Mouse (Mus musculus) kidney, adult 2 months (tissue): ENCODE measurements around the gene Lgals12. TPM values are rescaled to one million over a fixed set of nuclear protein-coding genes. Genes with fewer than 3 reads are reported as not detected.

Experiments used
- DNase-seq: peaks from one replicate; pipeline ENCODE4 v3.0.0; 2021
- H3K27ac ChIP-seq: fragments of 200-500 bp; 2 replicates; pipeline ENCODE4 v1.5.1; 2012; ENCODE audit warnings: low read depth, low read length, control low read depth, inconsistent platforms; ENCODE audit not compliant: insufficient read depth
- H3K27me3 ChIP-seq: fragments of 200-500 bp; replicated peaks from 2 replicates; pipeline ENCODE4 v1.6.1; 2012; ENCODE audit warnings: mild to moderate bottlenecking, moderate library complexity, low read length, inconsistent platforms; ENCODE audit not compliant: control insufficient read depth, insufficient read depth
- H3K36me3 ChIP-seq: fragments of 200-500 bp; 2 replicates; pipeline ENCODE4 v1.6.1; 2012; ENCODE audit warnings: mild to moderate bottlenecking, moderate library complexity, low read length, inconsistent platforms; ENCODE audit not compliant: control insufficient read depth, insufficient read depth
- H3K4me1 ChIP-seq: fragments of 200-500 bp; 2 replicates; pipeline ENCODE4 v1.6.1; 2011; ENCODE audit warnings: low read length; ENCODE audit not compliant: control insufficient read depth, insufficient read depth
- H3K4me3 ChIP-seq: fragments of 200-500 bp; 2 replicates; pipeline ENCODE4 v1.5.1; 2011; ENCODE audit warnings: mild to moderate bottlenecking, low read depth, low read length, control low read depth; ENCODE audit not compliant: insufficient read depth
- CTCF ChIP-seq: fragments of 200-500 bp; conservative IDR thresholded peaks from 2 replicates; pipeline ENCODE4 v1.5.1; 2011; ENCODE audit warnings: low read depth, mild to moderate bottlenecking, control low read depth, low read length, moderate library complexity, mixed read lengths; ENCODE audit not compliant: insufficient read depth, insufficient read length
- POLR2A ChIP-seq: fragments of 200-500 bp; IDR thresholded peaks from one replicate; pipeline ENCODE4 v1.6.1; 2011; ENCODE audit warnings: low read depth, low read length, control low read depth
- WGBS: fragments of 180-500 bp; shearing (Covaris S2); methylation state at CpG from one replicate; pipeline ENCODE4 v1.1.7; 2018; 5-methylcytosine and 5-hydroxymethylcytosine counted together
- polyA plus RNA-seq: library from polyadenylated mRNA; depleted of rRNA; stranded (reverse); fragments of >200 nt; gene quantifications from 2 replicates; pipeline ENCODE4 v1.2.3, GENCODE M21; 2012

The Lgals12 gene
- polyA plus RNA-seq, 1 experiment: 5.1 TPM

DNA sequence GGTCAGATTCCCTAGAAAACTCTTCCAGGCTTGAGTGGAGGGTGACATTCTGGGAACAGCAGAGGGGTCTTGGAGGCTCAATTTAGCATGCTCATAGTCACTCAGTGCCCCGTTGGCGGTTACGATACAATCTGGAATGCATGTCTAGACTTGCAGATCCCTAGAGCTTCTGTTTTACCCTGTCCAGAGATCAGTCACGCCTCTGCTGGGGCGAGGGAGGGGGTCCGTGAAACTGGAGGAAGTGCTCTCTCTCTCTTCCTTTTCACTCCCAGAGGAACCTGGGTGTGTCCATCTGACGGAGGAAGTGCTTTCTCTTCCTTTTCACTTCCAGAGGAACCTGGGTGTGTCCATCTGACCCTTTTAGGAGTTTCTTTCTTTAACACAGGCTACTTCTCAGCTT, 23.9 kb downstream of the Lgals12 start:
- TF ChIP-seq CTCF (no peak), POLR2A (no peak)
- peak; percentile 56 for DNase-seq
- H3K27ac ChIP-seq: no peak overlapping the region
- 76% methylated on average over 7 of the region's 7 CpGs for WGBS
- H3K4me3 ChIP-seq: no peak overlapping the region
- no peaks in the 10 kb centered on the region for H3K27me3 ChIP-seq
- no peaks in the 10 kb centered on the region for H3K36me3 ChIP-seq
- no peaks in the 10 kb centered on the region for H3K4me1 ChIP-seq

DNA sequence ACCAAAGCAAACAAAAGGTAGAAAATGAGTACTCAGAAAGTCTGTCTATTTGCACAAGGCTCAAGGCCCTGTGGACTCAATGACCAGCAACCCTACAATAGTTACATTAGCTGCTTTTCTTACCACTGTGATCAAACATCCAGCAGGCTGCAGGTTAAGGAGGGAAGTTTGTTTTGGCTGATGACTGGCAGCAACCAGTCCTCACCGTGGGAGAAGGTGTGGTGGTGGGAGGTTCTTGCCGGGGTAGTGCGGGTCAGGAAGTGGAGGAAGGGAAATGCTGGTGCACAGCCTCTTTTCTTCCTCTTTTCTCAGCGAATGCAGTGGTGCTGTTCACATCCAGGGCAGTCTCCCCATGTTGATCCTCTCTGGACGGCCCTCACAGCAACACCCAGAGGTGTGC, 26.0 kb downstream of the Lgals12 start:
- no peaks in the 10 kb centered on the region for H3K36me3 ChIP-seq
- TF ChIP-seq CTCF: no peak
- no peaks in the 10 kb centered on the region for H3K27me3 ChIP-seq
- no peak overlapping the region for H3K27ac ChIP-seq
- no peak for DNase-seq
- no peak overlapping the region for H3K4me3 ChIP-seq
- WGBS: 47% methylated on average over 5 of the region's 5 CpGs
- no peaks in the 10 kb centered on the region for H3K4me1 ChIP-seq

DNA sequence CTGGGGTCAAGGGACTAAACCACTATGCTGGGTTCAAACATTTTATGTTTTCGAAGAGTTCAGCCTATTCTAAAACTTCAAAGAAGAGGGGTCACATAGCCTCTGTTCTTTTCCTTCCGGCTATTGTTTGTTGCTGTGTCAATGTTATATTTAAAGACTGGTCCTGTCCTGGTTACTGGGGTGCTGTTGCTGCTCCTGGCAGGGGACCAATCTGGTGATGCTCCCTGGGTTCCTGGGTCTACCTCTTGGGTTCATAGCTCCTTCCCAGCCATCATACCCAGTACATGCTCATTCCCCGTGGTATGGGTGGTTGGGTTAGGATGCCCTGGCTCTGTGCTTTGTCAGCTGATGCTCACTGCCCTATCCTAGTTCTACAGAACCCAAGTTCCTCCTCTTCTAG, 29.3 kb downstream of the Lgals12 start:
- DNase-seq: peak; percentile 45
- Histone ChIP-seq H3K4me3 (no peak overlapping the region), H3K27me3 (no peaks in the 10 kb centered on the region), H3K4me1 (no peaks in the 10 kb centered on the region), H3K36me3 (no peaks in the 10 kb centered on the region), H3K27ac (no peak overlapping the region)
- 76% methylated on average over 3 of the region's 3 CpGs for WGBS
- TF ChIP-seq CTCF: no peak
- TF ChIP-seq POLR2A: no peak

DNA sequence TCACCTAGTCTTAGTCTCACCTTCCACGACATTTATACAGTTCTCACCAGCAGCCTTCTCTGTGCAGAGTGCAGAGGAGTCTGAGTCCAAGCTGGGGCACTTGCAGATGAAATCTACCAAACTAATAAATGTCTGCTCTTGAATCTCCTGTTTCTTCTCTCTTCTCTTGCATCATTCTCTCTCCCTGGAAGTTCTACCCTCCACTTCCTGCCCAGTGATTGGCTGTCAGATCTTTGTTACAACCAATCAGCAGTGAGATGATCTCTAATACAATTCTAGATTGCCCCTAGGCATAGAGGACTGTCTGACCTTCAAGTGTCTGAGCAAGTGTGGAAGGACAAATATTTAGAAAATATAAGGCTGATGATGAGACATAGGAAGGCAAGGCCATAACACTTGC, 30.8 kb downstream of the Lgals12 start:
- H3K4me1 ChIP-seq: no peaks in the 10 kb centered on the region
- no peak overlapping the region for H3K27ac ChIP-seq
- H3K27me3 ChIP-seq: no peaks in the 10 kb centered on the region
- TF ChIP-seq POLR2A (no peak), CTCF (no peak)
- WGBS: 89% methylated on average over 1 of the region's 1 CpGs
- H3K36me3 ChIP-seq: no peaks in the 10 kb centered on the region
- no peak for DNase-seq
- no peak overlapping the region for H3K4me3 ChIP-seq

DNA sequence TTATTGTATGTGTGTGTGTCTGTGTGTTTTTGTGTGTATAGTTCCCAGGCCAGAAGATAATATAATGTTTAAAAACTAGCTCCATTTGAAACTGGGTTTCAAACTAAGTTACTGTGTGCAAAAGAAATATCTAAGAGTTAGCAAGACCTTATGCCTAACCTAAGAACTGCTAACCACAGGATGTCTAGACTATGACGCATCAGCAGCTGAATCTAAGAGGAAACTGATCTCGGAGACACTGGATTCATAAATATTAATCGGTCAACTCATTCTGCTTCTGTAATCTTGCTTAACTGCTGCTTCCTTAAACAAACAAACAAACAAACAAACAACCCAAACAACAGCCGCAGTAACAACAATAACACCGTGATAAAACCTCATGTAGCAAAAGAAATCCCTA, 37.3 kb downstream of the Lgals12 start:
- Histone ChIP-seq H3K36me3 (no peaks in the 10 kb centered on the region), H3K4me3 (no peak overlapping the region), H3K27ac (no peak overlapping the region), H3K4me1 (no peaks in the 10 kb centered on the region), H3K27me3 (no peaks in the 10 kb centered on the region)
- TF ChIP-seq POLR2A (no peak), CTCF (no peak)
- no peak for DNase-seq
- WGBS: 71% methylated on average over 5 of the region's 5 CpGs

DNA sequence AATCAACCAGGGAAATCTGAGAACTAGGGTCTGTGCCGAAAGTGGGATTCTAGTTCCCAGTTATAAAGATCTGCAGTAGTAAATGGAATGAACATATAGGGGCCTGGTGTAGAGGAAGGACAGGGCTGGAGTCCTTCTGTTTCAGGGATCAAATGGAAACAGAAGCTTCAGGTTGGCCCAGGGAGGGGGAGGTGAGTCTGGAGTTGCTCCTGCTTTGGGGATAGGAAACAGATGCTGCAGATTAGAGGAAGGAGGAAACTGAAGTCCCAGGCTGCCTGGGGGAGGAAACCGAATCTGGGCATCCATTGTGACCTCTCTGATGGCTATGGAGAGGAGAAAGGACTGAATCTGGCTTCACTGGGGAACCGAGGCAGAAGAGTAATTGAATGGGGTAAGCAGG, 38.6 kb downstream of the Lgals12 start:
- 38% methylated on average over 3 of the region's 3 CpGs for WGBS
- no peaks in the 10 kb centered on the region for H3K4me1 ChIP-seq
- DNase-seq: no peak

DNA sequence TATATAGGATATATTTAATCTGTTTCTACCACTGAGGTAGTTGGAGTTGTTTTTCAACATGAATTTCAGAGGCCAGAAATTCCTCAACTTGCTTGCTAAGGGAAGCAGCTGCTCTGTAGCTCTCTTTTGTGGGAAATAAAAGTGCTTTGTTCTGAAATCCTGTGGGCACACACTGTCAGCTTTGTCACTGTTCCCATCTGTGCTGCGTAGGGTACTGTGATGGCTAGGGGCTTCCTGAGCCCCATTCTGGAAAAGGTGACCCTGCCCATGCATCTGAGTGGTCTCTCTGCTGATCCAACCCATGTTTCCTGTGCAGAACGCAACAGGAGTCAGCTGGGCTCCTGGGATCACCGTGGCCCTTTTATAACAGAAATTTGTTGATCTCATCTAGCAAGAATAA, 40.2 kb downstream of the Lgals12 start:
- Histone ChIP-seq H3K27ac (no peak overlapping the region), H3K4me1 (no peaks in the 10 kb centered on the region), H3K4me3 (no peak overlapping the region), H3K27me3 (no peaks in the 10 kb centered on the region), H3K36me3 (no peaks in the 10 kb centered on the region)
- no peak for DNase-seq
- 84% methylated on average over 3 of the region's 3 CpGs for WGBS
- TF ChIP-seq POLR2A: no peak
- no peak for TF ChIP-seq CTCF

More for the DNA sequence above, 38.6 kb downstream of the Lgals12 start:
- TF ChIP-seq POLR2A: no peak
- no peak for TF ChIP-seq CTCF
- Histone ChIP-seq H3K36me3 (no peaks in the 10 kb centered on the region), H3K27me3 (no peaks in the 10 kb centered on the region), H3K27ac (no peak overlapping the region), H3K4me3 (no peak overlapping the region)

DNA sequence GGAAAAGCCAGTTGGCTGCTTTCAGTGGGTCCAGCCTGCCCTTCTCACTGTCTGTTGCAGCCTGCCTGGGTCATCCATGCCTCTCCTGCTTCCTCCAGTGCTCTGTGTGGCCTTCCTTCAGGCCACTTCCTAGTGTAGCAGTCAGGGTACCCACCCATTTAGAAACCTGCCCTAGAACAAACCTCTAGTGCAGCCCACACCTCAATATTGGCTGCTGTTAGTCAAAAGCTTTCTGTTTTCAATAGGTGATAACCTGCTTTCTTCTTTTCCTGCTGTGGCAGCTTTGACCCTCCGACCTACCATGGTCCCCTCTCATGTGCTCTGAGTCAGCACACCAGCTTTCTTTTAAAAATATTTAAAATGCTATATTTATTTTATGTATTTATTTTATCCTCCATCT, 42.5 kb downstream of the Lgals12 start:
- Histone ChIP-seq H3K27ac (no peak overlapping the region), H3K27me3 (no peaks in the 10 kb centered on the region), H3K4me3 (no peak overlapping the region), H3K36me3 (no peaks in the 10 kb centered on the region), H3K4me1 (no peaks in the 10 kb centered on the region)
- 93% methylated on average over 1 of the region's 1 CpGs for WGBS
- DNase-seq: no peak
- TF ChIP-seq POLR2A (no peak), CTCF (no peak)
